Mouse (Mus musculus): ENCODE measurements around the gene Rab39.

Gene Rab39

DNA sequence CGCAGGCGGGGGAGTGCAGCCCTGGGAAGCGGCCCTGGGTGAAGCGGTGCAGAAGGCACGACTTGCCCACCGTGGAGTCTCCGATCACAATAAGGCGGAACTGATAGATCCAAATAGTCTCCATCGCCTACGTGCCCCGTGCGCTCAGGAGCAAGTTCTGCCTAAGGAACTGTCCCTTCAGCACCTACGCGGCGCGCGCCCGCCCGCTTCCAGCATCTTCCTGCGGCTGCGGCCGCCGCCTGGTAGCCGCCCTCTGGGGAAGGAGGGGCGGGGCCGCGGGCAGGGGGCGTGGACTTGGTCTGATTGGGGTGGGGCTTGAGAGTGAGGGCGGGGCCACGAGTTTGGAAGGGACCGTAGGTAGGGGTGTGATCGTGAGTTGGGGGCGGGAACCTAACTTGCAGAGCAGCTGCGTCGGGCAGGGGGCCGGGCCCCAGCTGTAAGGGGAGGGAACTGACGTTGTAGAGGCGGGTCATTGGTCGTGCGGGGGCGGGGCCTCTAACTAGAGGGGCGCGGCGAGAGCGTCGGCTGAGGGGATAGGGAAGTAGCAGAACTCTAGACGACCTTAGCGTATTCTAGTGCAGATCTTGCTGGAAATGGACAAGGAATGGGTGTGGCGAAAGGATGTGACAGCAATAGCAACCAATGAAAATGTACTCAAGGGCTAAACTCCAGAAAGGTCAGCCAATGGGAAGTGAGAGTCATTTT is at the start of gene Rab39:
Rab39 (minus strand) TSS at position 241 of the 705 bp plus-strand sequence.
- DNase-seq (ENCODE audit: low spot score): peak; percentile 95

DNA sequence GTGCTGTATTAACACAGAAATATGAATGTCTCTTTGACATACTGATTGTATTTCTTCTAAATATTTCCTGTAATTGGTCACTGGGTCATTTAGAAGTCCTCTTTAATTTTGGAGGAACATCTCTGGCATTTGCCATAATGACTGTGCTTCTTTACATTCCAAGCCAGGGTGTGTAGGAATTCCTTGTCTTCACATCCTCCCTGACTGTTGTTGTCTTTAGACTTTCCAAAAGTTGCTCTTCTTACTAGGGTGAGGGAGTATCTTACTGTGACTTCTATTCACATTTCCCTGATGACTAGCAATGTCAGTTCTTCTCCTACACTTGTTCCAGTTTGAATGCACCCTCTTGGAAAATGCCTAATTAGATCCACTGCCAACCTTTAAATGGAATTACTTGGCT is 48.8 kb upstream of the Rab39 start:
- no peak for DNase-seq (ENCODE audit: low spot score)

DNA sequence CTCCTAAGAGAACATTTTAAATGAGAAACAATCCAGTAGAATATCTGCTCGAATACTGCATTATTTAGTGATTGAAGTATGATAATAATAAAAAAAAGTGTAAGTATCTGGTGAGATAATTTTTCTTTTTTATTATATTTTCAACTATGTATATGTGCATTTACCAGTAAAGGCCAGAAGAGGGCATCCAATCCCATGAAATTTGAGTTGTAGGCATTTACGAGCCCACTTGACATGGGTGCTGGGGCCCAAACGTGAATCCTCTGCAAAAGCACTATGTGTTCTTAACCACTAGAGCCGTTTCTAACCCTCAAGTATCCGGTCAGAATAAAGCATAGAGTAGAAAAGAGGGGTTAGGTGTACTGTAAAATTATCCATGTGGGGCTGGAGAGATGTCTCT is 44.9 kb upstream of the Rab39 start:
- no peak for DNase-seq (ENCODE audit: low spot score)

- no peak for DNase-seq (ENCODE audit: low spot score)
Observed at GRCm38 (mm10) chr9:53750411-53750810, 44.4 kb upstream of the Rab39 start.

DNA sequence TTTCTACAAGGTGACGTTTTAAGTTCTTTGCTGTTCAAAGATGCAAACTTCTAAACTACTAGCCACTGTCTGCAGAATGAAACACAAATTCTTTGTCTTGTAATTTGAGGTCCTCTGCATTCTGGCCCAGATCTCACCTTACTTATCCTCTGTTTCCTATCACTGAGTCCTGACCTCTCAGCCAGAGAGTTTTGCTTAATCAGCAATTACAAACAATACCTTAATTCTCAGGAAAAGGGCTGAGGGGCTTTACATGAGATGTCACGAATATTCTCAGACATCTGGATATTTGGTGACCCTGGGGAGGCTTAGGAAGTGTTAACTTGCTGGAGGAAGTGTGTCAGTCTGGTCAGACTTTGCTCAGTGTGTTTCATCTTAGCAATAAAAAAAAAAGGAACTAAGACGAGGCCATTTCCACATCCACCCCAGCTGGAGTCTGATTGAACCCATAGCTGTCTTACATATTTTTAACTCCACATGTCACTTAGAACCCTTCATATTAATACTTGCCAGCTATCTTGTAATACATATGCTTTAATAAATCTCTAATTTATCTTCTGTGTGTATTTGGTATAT is 34.9 kb upstream of the Rab39 start:
- DNase-seq (ENCODE audit: low spot score): no peak

DNA sequence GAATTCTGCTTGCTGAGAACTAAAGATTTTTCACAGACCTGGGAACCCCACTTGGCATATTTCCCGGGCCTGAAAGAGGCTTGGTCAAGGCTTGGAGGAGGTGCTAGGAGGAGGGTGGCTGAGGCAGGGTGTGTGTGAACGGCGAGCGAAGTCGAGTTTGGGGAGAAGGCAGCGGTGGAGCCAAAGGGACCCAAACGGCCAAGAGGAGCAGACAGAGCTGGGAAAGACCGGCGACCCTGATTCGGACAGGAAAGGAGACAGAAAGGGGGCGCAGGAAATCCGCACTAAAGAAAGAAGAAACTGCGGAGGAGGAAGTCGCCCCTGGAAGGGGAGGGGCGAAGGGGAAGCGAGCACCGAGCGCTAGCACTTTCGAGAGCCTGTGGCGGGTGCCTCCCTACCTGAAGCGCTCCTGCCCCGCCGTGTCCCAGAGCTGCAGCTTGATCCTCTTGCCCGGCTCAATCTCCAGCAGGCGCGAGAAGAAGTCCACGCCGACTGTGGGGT is 491 bp downstream of the Rab39 start:
- no peak for DNase-seq (ENCODE audit: low spot score)

DNA sequence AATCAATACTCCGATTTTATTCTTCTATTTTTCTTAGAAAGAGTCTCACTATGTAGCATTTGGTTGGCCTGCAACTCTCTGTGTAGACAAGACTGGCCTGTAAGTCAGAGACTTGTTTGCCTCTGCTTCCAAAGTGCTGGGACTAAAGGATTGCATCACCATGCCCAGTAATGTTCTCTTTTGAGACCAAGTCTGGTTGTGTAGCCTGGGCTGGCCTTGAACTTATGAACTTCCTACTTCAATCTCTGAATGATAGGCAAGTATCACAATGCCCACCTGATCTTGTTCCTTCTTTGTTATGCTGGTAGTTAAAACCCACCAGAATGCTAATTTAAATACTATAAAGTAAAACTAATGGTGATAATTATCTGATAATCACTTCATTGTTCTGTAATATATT is 3.0 kb downstream of the Rab39 start:
- DNase-seq (ENCODE audit: low spot score): no peak

DNA sequence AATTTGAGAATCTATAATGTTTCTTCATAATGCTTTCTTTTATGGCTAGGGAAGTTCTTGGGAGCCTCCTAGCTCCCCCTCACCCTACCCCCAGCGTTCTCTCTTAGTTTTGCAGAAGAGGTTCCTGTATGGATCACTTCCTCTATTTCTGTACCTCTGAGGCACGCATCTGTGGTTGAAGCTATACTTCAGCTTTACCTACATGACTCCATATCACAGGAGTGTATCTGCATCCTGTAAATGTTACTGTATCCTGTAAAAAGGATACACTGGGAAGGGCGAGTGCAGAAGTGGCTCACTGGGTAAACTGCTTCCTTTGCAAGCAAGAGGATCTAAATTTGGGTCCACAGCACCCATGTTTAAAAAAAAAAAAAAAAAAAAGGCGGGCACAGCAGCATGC is 5.5 kb downstream of the Rab39 start:
- no peak for DNase-seq (ENCODE audit: low spot score)

DNA sequence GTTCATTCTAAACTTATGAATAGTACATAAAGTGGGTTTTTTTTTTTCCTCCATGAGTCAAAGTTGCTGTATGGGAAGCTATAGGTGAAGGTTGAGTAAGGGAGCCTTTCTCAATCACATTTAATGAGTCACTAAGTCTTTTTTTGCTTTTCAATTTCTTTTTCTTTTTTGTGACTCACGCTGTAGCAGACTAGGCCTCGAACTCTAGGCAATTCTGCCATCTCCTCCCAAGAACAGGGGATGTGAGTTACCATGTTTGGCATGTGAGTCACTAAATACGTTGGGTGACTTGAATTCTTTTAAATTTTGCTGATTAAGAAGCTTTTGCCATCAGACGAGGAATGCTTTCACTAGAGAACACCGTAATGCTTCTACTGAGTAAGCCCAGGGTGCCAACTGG is 10.2 kb downstream of the Rab39 start:
- no peak for DNase-seq (ENCODE audit: low spot score)

GRCm38 (mm10) chr9:53693718-53694117 is 12.3 kb downstream of the Rab39 start:
- DNase-seq (ENCODE audit: low spot score): no peak

GRCm38 (mm10) chr9:53691745-53692670 is 14.0 kb downstream of the Rab39 start:
- no peak for DNase-seq (ENCODE audit: low spot score)

GRCm38 (mm10) chr9:53680851-53681250 is 25.2 kb downstream of the Rab39 start:
- no peak for DNase-seq (ENCODE audit: low spot score)

DNA sequence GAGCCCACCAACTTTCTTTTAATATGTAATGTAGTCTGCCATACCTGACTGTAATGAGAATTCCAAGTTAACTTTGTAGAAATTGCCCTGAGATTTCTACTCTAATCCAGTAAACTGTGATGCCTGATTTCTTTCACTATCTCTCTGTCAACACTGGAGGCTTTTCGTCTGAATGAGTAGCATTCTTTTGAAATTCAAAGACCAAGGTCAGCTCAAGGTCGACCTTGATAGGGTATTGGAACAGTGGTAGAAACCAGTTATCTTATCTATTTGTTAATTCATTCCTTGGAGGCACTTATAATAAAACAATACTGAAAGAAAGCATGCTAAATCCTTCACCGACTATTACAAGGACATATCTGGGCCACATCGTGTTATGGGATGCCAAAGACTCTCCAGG is 29.1 kb downstream of the Rab39 start:
- no peak for DNase-seq (ENCODE audit: low spot score)

DNA sequence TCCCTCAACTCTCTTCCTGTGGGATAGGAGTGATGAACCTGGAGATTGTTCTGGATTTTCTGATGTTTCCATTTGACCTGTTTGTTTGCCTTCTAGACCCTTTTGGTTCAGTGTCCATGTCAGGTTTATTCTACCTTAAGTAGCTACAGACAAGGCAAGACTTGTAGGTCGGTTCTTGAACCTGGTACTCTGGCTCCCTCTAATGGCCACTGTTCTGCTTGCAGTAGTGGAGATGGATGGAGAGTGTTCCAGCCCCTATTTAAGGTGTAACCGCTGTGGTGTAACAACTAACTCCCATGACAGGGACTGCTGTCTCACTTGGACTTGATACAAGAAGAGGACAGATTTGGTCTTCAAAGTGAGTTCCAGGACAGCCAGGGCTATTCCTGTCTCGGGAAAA is 32.5 kb downstream of the Rab39 start:
- DNase-seq (ENCODE audit: low spot score): peak; percentile 80

DNA sequence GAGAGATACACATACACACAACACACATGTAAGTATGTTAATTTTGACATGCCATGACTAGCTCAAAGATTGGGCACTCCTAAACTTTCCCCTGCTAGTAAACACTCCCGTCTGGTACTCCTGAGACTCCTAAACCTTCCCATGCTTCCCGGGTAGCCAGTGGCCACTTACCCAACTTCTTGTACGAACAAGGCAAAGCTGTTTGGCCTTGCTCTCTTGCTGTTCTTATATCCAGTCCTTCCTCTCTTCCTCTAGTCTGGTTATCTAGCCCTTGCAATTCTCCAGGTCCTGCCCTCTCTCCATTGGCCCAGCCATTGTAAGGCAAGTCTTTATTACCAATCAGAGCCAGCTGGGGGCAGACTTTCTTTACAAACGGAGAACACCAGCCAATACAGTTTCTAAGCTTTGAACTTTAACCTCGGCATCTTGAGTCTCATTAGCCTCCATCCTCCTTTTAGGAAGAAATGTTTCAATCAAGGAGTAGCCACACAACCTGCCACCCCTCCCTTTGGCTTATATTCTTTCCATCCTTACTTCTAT is 36.3 kb downstream of the Rab39 start, which contains the start of gene Cul5:
Cul5 (minus strand) TSS at position 335 of the 540 bp plus-strand sequence.
- peak; percentile 45 for DNase-seq (ENCODE audit: low spot score)

GRCm38 (mm10) chr9:53667020-53667669 is 38.9 kb downstream of the Rab39 start:
- DNase-seq (ENCODE audit: low spot score): peak; percentile 93

DNA sequence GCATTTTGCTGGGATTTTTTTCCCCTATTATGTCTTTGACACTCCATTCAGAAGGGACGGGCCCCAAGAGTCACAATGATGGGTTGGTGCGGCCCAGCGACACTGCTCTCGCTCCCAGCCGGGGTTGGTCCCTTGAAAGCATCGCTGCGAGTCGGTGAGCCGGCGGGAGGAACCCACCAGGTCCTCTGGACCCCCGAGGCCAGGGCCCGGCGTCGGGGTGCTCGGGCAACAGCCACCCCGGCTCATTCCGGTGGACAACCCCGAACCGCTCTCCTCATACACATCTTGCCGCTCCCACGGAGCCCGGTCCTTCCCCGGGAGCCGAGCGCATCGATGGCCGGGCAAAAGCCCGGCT is 39.4 kb downstream of the Rab39 start:
- DNase-seq (ENCODE audit: low spot score): peak; percentile 25

- no peak for DNase-seq (ENCODE audit: low spot score)
Observed at GRCm38 (mm10) chr9:53665428-53665827, 40.6 kb downstream of the Rab39 start.

DNA sequence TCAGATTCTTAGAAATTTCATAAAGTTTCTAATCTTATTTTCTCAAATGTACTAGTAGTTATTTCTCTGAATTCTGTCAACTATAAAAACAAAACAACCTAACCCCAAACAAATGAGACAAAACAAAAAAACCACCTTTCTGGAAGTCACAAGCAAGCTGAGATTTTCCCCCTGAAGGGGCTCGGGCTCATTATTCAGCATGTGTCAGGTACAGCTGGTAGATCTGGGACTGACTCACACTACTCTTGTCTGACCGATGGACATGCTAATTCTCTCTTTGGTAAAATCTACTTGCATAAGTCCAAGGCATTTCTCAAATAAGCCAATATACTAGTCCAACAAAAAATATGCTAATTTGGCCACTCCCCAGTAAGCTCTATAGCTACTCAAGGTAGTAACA is 41.2 kb downstream of the Rab39 start:
- no peak for DNase-seq (ENCODE audit: low spot score)

GRCm38 (mm10) chr9:53634796-53635195 is 71.2 kb downstream of the Rab39 start:
- no peak for DNase-seq (ENCODE audit: low spot score)

Measured in embryo, embryonic 10 days (tissue).